Mouse (Mus musculus) liver, embryonic 14.5 days (tissue): ENCODE data around the gene Polg2.

Experiments used
- CTCF ChIP-seq: IDR thresholded peaks from 2 replicates; pipeline ENCODE4 v1.5.1; 2016; ENCODE audit warnings: antibody characterized with exemption, low read depth, control low read depth
- EP300 ChIP-seq: IDR thresholded peaks from 2 replicates; pipeline ENCODE4 v1.6.1; 2016; ENCODE audit warnings: antibody characterized with exemption, low read depth

DNA sequence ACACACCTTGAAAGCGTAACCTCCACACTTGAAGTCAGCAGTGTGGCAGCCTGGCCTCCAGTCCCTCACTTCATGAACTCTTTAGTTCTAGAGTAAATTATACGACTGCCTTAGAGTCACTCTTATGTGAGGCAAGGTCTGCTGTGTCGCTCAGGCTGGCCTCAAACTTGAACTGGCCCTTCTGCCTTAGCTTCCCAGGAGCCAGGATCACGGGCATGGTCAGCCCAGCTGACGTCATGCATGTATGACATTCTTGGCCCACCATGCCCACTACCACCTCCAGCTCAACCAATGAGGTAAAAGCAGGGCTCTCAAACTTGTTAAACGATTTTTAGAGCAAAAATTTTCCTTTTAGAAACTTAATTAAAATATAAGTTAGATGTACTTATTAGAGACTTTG is 42.1 kb upstream of the Polg2 start:
- TF ChIP-seq EP300 (no peak), CTCF (no peak)
